Mouse (Mus musculus) CH12.LX (cell line): ENCODE data around the gene Ikzf1. TPM values are rescaled to one million over a fixed set of nuclear protein-coding genes. Genes with fewer than 3 reads are reported as not detected.

ENCODE experiments used
- DNase-seq: peaks from one replicate; pipeline ENCODE4 v3.0.0-alpha.2; 2013; ENCODE audit errors: extremely low read depth
- H3K27ac ChIP-seq: 2 replicates; pipeline ENCODE4 v1.5.1; 2012; ENCODE audit warnings: low read depth, mild to moderate bottlenecking, control low read depth, moderate library complexity; ENCODE audit not compliant: insufficient read depth
- H3K27me3 ChIP-seq: replicated peaks from 2 replicates; pipeline ENCODE3; 2012; ENCODE audit warnings: inconsistent platforms
- H3K36me3 ChIP-seq, 2 experiments: replicated peaks in 1 of 2; 2 replicates each; pipeline versions ENCODE3 to v1.6.1; 2012; ENCODE audit warnings: inconsistent platforms in 1 of 2, low read length in 1 of 2, mild to moderate bottlenecking in 1 of 2, mixed read lengths in 1 of 2, moderate library complexity in 1 of 2; ENCODE audit not compliant: control insufficient read depth in 1 of 2, insufficient read depth in 1 of 2
- H3K4me1 ChIP-seq, 2 experiments: 2 replicates each; pipeline ENCODE4 v1.6.1; 2012; ENCODE audit warnings: inconsistent platforms in 1 of 2, moderate library complexity in 1 of 2; ENCODE audit not compliant: insufficient read depth in 2 of 2, control insufficient read depth in 1 of 2
- H3K4me2 ChIP-seq: 2 replicates; pipeline ENCODE4 v1.6.1; 2012; ENCODE audit warnings: low read depth, mild to moderate bottlenecking, control low read depth; ENCODE audit not compliant: poor library complexity, insufficient read depth, severe bottlenecking
- H3K4me3 ChIP-seq, 3 experiments: fragments of 150-350 bp in 1 of 3; sonication (generic) in 1 of 3; replicated peaks in 1 of 3; 2 replicates each; pipeline versions ENCODE3 to v1.5.1; 2011 to 2012; ENCODE audit warnings: low read depth in 2 of 3, low read length in 2 of 3, mild to moderate bottlenecking in 2 of 3, moderate library complexity in 2 of 3, control low read depth in 1 of 3, improper control_type of control experiment in 1 of 3, inconsistent platforms in 1 of 3, mixed read lengths in 1 of 3; ENCODE audit not compliant: poor library complexity in 1 of 3
- H3K79me2 ChIP-seq: replicated peaks from 2 replicates; pipeline ENCODE4 v1.6.1; 2012; ENCODE audit warnings: mild to moderate bottlenecking, moderate library complexity; ENCODE audit not compliant: control insufficient read depth, poor library complexity, insufficient read depth, severe bottlenecking; ENCODE audit errors: extremely low read depth
- H3K9ac ChIP-seq: 2 replicates; pipeline ENCODE4 v1.6.1; 2012; ENCODE audit warnings: low read depth, mild to moderate bottlenecking, control low read depth, moderate library complexity; ENCODE audit not compliant: insufficient read depth
- H3K9me3 ChIP-seq: replicated peaks from 2 replicates; pipeline ENCODE3; 2012; ENCODE audit warnings: low read length, inconsistent platforms, mixed read lengths
- BHLHE40 ChIP-seq: IDR thresholded peaks from 2 replicates; pipeline ENCODE4 v1.6.1; 2011; ENCODE audit warnings: mild to moderate bottlenecking, low read depth, low read length, improper control_type of control experiment
- CHD1 ChIP-seq: IDR thresholded peaks from 2 replicates; pipeline ENCODE4 v1.6.1; 2012; ENCODE audit warnings: low read depth, low read length, improper control_type of control experiment, inconsistent platforms
- CHD2 ChIP-seq: IDR thresholded peaks from 2 replicates; pipeline ENCODE4 v1.6.1; 2011; ENCODE audit warnings: low read length, improper control_type of control experiment
- E2F4 ChIP-seq: IDR thresholded peaks from 2 replicates; pipeline ENCODE4 v1.6.1; 2011; ENCODE audit warnings: low read depth, low read length, improper control_type of control experiment; ENCODE audit not compliant: insufficient replicate concordance
- ELF1 ChIP-seq: IDR thresholded peaks from 2 replicates; pipeline ENCODE4 v1.6.1; 2014; ENCODE audit warnings: low read depth, mild to moderate bottlenecking, inconsistent platforms, low read length, improper control_type of control experiment
- EP300 ChIP-seq: IDR thresholded peaks from 2 replicates; pipeline ENCODE4 v1.6.1; 2011; ENCODE audit warnings: low read length, improper control_type of control experiment
- ETS1 ChIP-seq: conservative IDR thresholded peaks from 2 replicates; pipeline ENCODE4 v1.6.1; 2012; ENCODE audit warnings: low read depth, mild to moderate bottlenecking, inconsistent platforms, low read length, improper control_type of control experiment, moderate library complexity
- HCFC1 ChIP-seq: IDR thresholded peaks from 2 replicates; pipeline ENCODE4 v1.6.1; 2012; ENCODE audit warnings: low read depth, mild to moderate bottlenecking, inconsistent platforms, low read length, improper control_type of control experiment
- IRF4 ChIP-seq: IDR thresholded peaks from 2 replicates; pipeline ENCODE4 v1.6.1; 2014; ENCODE audit warnings: low read depth, mild to moderate bottlenecking, inconsistent platforms, low read length, improper control_type of control experiment
- JUND ChIP-seq: conservative IDR thresholded peaks from 2 replicates; pipeline ENCODE4 v1.6.1; 2011; ENCODE audit warnings: low read depth, low read length, improper control_type of control experiment
- MAFK ChIP-seq: IDR thresholded peaks from 2 replicates; pipeline ENCODE4 v1.6.1; 2011; ENCODE audit warnings: low read length, improper control_type of control experiment; ENCODE audit not compliant: insufficient replicate concordance
- MAX ChIP-seq: IDR thresholded peaks from 2 replicates; pipeline ENCODE4 v1.6.1; 2011; ENCODE audit warnings: low read length, improper control_type of control experiment
- MAZ ChIP-seq: IDR thresholded peaks from 2 replicates; pipeline ENCODE4 v1.6.1; 2012; ENCODE audit warnings: low read depth, mild to moderate bottlenecking, inconsistent platforms, low read length, improper control_type of control experiment, moderate library complexity
- MEF2A ChIP-seq: IDR thresholded peaks from 2 replicates; pipeline ENCODE4 v1.6.1; 2014; ENCODE audit warnings: low read depth, mild to moderate bottlenecking, inconsistent platforms, low read length, improper control_type of control experiment, borderline replicate concordance
- MXI1 ChIP-seq: IDR thresholded peaks from 2 replicates; pipeline ENCODE4 v1.6.1; 2011; ENCODE audit warnings: mild to moderate bottlenecking, low read depth, low read length, improper control_type of control experiment
- NRF1 ChIP-seq: IDR thresholded peaks from 2 replicates; pipeline ENCODE4 v1.6.1; 2014; ENCODE audit warnings: low read depth, mild to moderate bottlenecking, inconsistent platforms, low read length, improper control_type of control experiment, moderate library complexity
- POLR2A ChIP-seq: IDR thresholded peaks from 2 replicates; pipeline ENCODE4 v1.6.1; 2011; ENCODE audit warnings: low read depth, mild to moderate bottlenecking, improper control_type of control experiment, low read length
- POLR2AphosphoS2 ChIP-seq: IDR thresholded peaks from 2 replicates; pipeline ENCODE4 v1.6.1; 2011; ENCODE audit warnings: low read depth, low read length, improper control_type of control experiment
- RAD21 ChIP-seq: IDR thresholded peaks from 2 replicates; pipeline ENCODE4 v1.6.1; 2011; ENCODE audit warnings: low read depth, mild to moderate bottlenecking, low read length, improper control_type of control experiment, moderate library complexity
- RCOR1 ChIP-seq: conservative IDR thresholded peaks from 2 replicates; pipeline ENCODE4 v1.6.1; 2012; ENCODE audit warnings: low read depth, mild to moderate bottlenecking, inconsistent platforms, low read length, improper control_type of control experiment
- SIN3A ChIP-seq: IDR thresholded peaks from 2 replicates; pipeline ENCODE4 v1.6.1; 2012; ENCODE audit warnings: low read length, improper control_type of control experiment, inconsistent platforms
- SMC3 ChIP-seq: IDR thresholded peaks from 2 replicates; pipeline ENCODE4 v1.6.1; 2011; ENCODE audit warnings: low read depth, low read length, improper control_type of control experiment
- TBP ChIP-seq: conservative IDR thresholded peaks from 2 replicates; pipeline ENCODE4 v1.6.1; 2011; ENCODE audit warnings: low read depth, low read length, improper control_type of control experiment
- UBTF ChIP-seq: IDR thresholded peaks from 2 replicates; pipeline ENCODE4 v1.6.1; 2012; ENCODE audit warnings: low read depth, mild to moderate bottlenecking, inconsistent platforms, low read length, improper control_type of control experiment, moderate library complexity
- USF1 ChIP-seq: IDR thresholded peaks from 2 replicates; pipeline ENCODE4 v1.6.1; 2014; ENCODE audit warnings: low read depth, mild to moderate bottlenecking, inconsistent platforms, low read length, improper control_type of control experiment
- USF2 ChIP-seq: conservative IDR thresholded peaks from 2 replicates; pipeline ENCODE4 v1.6.1; 2011; ENCODE audit warnings: low read depth, low read length, improper control_type of control experiment
- ZC3H11A ChIP-seq: IDR thresholded peaks from 2 replicates; pipeline ENCODE4 v1.6.1; 2012; ENCODE audit warnings: low read depth, mild to moderate bottlenecking, inconsistent platforms, low read length, improper control_type of control experiment
- ZKSCAN1 ChIP-seq: IDR thresholded peaks from 2 replicates; pipeline ENCODE4 v1.6.1; 2012; ENCODE audit warnings: low read depth, inconsistent platforms, low read length, improper control_type of control experiment, borderline replicate concordance
- ZNF384 ChIP-seq: IDR thresholded peaks from 2 replicates; pipeline ENCODE4 v1.6.1; 2012; ENCODE audit warnings: low read depth, low read length, improper control_type of control experiment, inconsistent platforms
- dilution Hi-C: fragments of 300-500 bp; cut with MboI; formaldehyde crosslinking; loops from 2 replicates; pipeline ENCODE4 v1.14.3; 2020; ENCODE audit warnings: low sequenced_read_pairs; ENCODE audit not compliant: extremely low pct_unique_long_range_greater_than_20kb, extremely low pct_ligation_motif_present
- in situ Hi-C: fragments of 300-500 bp; cut with MboI; formaldehyde crosslinking; loops from 3 replicates; pipeline ENCODE4 v1.14.3; 2019; ENCODE audit warnings: low sequenced_read_pairs, low pct_ligation_motif_present, low pct_unique_long_range_greater_than_20kb, mixed read lengths
- polyA plus RNA-seq: library from polyadenylated mRNA; unstranded; fragments of >175 nt; gene quantifications from 2 replicates; pipeline ENCODE4 v1.2.1, GENCODE M21; 2012; ENCODE audit warnings: low read depth; ENCODE audit not compliant: insufficient read length
- total RNA-seq, 2 experiments: library from RNA; depleted of rRNA; stranded (reverse); fragments of 300-350 nt in 1 of 2; fragments of >200 nt in 1 of 2; gene quantifications; 2 replicates each; pipeline ENCODE4 v1.2.3; 2012 to 2014

The Ikzf1 gene
- total and polyA plus RNA-seq, 3 experiments = 33.1 to 68.7 (median 51.2) TPM

- peak overlapping the region; percentile 58 for H3K9ac ChIP-seq
Observed at GRCm38 (mm10) chr11:11715963-11716691, 31.3 kb downstream of the Ikzf1 start.

GRCm38 (mm10) chr11:11716692-11717037 lies 31.9 kb downstream of the Ikzf1 start:
- Histone ChIP-seq H3K9me3 (no peaks in the 10 kb centered on the region), H3K36me3 (peaks cover 36 to 81% of the 10 kb centered on the region in 2 experiments), H3K79me2 (peaks cover 80% of the 10 kb centered on the region), H3K4me2 (peak overlapping the region; percentile 83), H3K4me1 (peaks cover 54 to 92% of the 10 kb centered on the region in 2 experiments), H3K9ac (peak overlapping the region; percentile 58), H3K27me3 (no peaks in the 10 kb centered on the region), H3K27ac (peak overlapping the region; percentile 94; the same call in 1 of the 2 replicates), H3K4me3 (no peak overlapping the region)
- peak; percentile 95 for DNase-seq
- dilution Hi-C loops = no loop called here
- in situ Hi-C loops = no loop called here
- no peak for TF ChIP-seq USF2
- peak; percentile 96 for TF ChIP-seq CHD2
- TF ChIP-seq ZC3H11A = no peak
- no peak for TF ChIP-seq NRF1
- TF ChIP-seq TBP = peak; percentile 96
- peak; percentile 94 for TF ChIP-seq ETS1
- TF ChIP-seq POLR2AphosphoS2 = no peak
- TF ChIP-seq RAD21 = peak; percentile 37
- peak; percentile 74 for TF ChIP-seq MAFK
- TF ChIP-seq JUND = peak; percentile 72
- TF ChIP-seq RCOR1 = peak; percentile 76; the same call in 1 of the 2 replicates
- TF ChIP-seq MEF2A = peak; percentile 98
- no peak for TF ChIP-seq USF1
- peak; percentile 48; the same call in 1 of the 2 replicates for TF ChIP-seq ELF1
- peak; percentile 48; the same call in 1 of the 2 replicates for TF ChIP-seq UBTF
- TF ChIP-seq MXI1 = 0 out of 2 replicates have a peak, but pooled peaks have one; percentile 9
- TF ChIP-seq MAZ = no peak
- TF ChIP-seq E2F4 = peak; percentile 14; the same call in 1 of the 2 replicates
- TF ChIP-seq ZNF384 = peak; percentile 99
- TF ChIP-seq ZKSCAN1 = no peak
- peak; percentile 81 for TF ChIP-seq BHLHE40
- TF ChIP-seq SIN3A = peak; percentile 48; the same call in 1 of the 2 replicates
- peak; percentile 89 for TF ChIP-seq IRF4
- no peak for TF ChIP-seq MAX
- peak; percentile 73 for TF ChIP-seq POLR2A
- peak; percentile 99 for TF ChIP-seq EP300

More at GRCm38 (mm10) chr11:11715963-11716691, 31.3 kb downstream of the Ikzf1 start:
- Histone ChIP-seq H3K9me3 (no peaks in the 10 kb centered on the region), H3K4me1 (peaks cover 55 to 92% of the 10 kb centered on the region in 2 experiments), H3K79me2 (peaks cover 75% of the 10 kb centered on the region), H3K4me3 (no peak overlapping the region), H3K27me3 (no peaks in the 10 kb centered on the region), H3K36me3 (peaks cover 32 to 81% of the 10 kb centered on the region in 2 experiments), H3K27ac (peak overlapping the region; percentile 94), H3K4me2 (peak overlapping the region; percentile 83)
- dilution Hi-C loops = no loop called here
- in situ Hi-C loops = no loop called here
- TF ChIP-seq ELF1 (no peak), MXI1 (peak; percentile 58; the same call in 1 of the 2 replicates), HCFC1 (0 out of 2 replicates have a peak, but pooled peaks have one; percentile 23), MAX (0 out of 2 replicates have a peak, but pooled peaks have one; percentile 8), RCOR1 (no peak), BHLHE40 (0 out of 2 replicates have a peak, but pooled peaks have one; percentile 26), SMC3 (no peak; the same call in 1 of the 2 replicates), ETS1 (peak; percentile 76; the same call in 1 of the 2 replicates), TBP (no peak), MAZ (0 out of 2 replicates have a peak, but pooled peaks have one; percentile 46), CHD1 (peak; percentile 57; the same call in 1 of the 2 replicates), MEF2A (peak; percentile 41; the same call in 1 of the 2 replicates)
- peak; percentile 37 for DNase-seq
